Mouse (Mus musculus) stomach, embryonic 14.5 days (tissue): ENCODE measurements at regions not wholly inside any gene's neighbourhood (a gene's known extent, or its start where the extent isn't known, plus 50 kb on each side); places are given as distances from the start of the nearest gene placed in this dataset.

Experiments used
- ATAC-seq: fragments of 200-750 bp; cut with Nextera tagmentation; 2 replicates; pipeline ENCODE4 v1.8.0; 2017; ENCODE audit warnings: low read depth, moderate TSS enrichment; ENCODE audit not compliant: insufficient number of reproducible peaks, insufficient read depth, low FRiP score
- H3K27ac ChIP-seq: fragments of 300-500 bp; sonication (generic); 2 replicates; pipeline ENCODE4 v1.5.1; 2014; ENCODE audit warnings: mild to moderate bottlenecking, low read length, moderate library complexity, mixed read lengths
- H3K27me3 ChIP-seq: fragments of 300-500 bp; sonication (generic); 2 replicates; pipeline ENCODE4 v1.6.1; 2014; ENCODE audit warnings: low read length, control low read depth, mixed read lengths; ENCODE audit not compliant: control insufficient read depth, insufficient read depth
- H3K36me3 ChIP-seq: fragments of 300-500 bp; sonication (generic); 2 replicates; pipeline ENCODE4 v1.6.1; 2014; ENCODE audit warnings: mild to moderate bottlenecking, control low read depth, low read length, moderate library complexity, mixed read lengths; ENCODE audit not compliant: control insufficient read depth, insufficient read depth
- H3K4me1 ChIP-seq: fragments of 300-500 bp; sonication (generic); 2 replicates; pipeline ENCODE4 v1.6.1; 2014; ENCODE audit warnings: low read length, control low read depth, mixed read lengths; ENCODE audit not compliant: control insufficient read depth, insufficient read depth
- H3K4me2 ChIP-seq: fragments of 300-500 bp; sonication (generic); replicated peaks from 2 replicates; pipeline ENCODE4 v1.6.1; 2014; ENCODE audit warnings: low read depth, low read length, control low read depth
- H3K4me3 ChIP-seq: fragments of 300-500 bp; sonication (generic); 2 replicates; pipeline ENCODE4 v1.5.1; 2014; ENCODE audit warnings: low read depth, low read length, control low read depth
- H3K9ac ChIP-seq: fragments of 300-500 bp; sonication (generic); replicated peaks from 2 replicates; pipeline ENCODE4 v1.6.1; 2014; ENCODE audit warnings: low read depth, mild to moderate bottlenecking, control low read depth, low read length, moderate library complexity, mixed read lengths
- H3K9me3 ChIP-seq: fragments of 300-500 bp; sonication (generic); 2 replicates; pipeline ENCODE4 v1.6.1; 2016; ENCODE audit warnings: low read depth, low read length, control low read depth; ENCODE audit not compliant: control insufficient read depth
- WGBS: fragments of 180-500 bp; shearing (Covaris S2); extraction: QIAGEN DNeasy Blood & Tissue Kit; methylation state at CpG from one replicate; pipeline ENCODE4 v1.1.7; 2014; 5-methylcytosine and 5-hydroxymethylcytosine counted together

- no peaks in the 10 kb centered on the region for H3K4me1 ChIP-seq
- no peak overlapping the region for H3K27ac ChIP-seq
- no peaks in the 10 kb centered on the region for H3K9me3 ChIP-seq
- H3K9ac ChIP-seq: no peak overlapping the region
- no peak for ATAC-seq
- H3K4me3 ChIP-seq: no peak overlapping the region
- H3K36me3 ChIP-seq: no peaks in the 10 kb centered on the region
- WGBS: 55% methylated on average over 9 of the region's 9 CpGs
- H3K27me3 ChIP-seq: no peaks in the 10 kb centered on the region
- no peak overlapping the region for H3K4me2 ChIP-seq
Observed at GRCm38 (mm10) chr2:106080626-106081025, 77.3 kb upstream of the Dnajc24 start.

- H3K4me3 ChIP-seq: no peak overlapping the region
- H3K4me1 ChIP-seq: no peaks in the 10 kb centered on the region
- H3K27ac ChIP-seq: no peak overlapping the region
- no peaks in the 10 kb centered on the region for H3K36me3 ChIP-seq
- no peak overlapping the region for H3K9ac ChIP-seq
- no peak for ATAC-seq
- H3K4me2 ChIP-seq: no peak overlapping the region
- H3K27me3 ChIP-seq: no peaks in the 10 kb centered on the region
- no peaks in the 10 kb centered on the region for H3K9me3 ChIP-seq
- 67% methylated on average over 3 of the region's 3 CpGs for WGBS
Observed at GRCm38 (mm10) chr2:106078591-106078990, 75.2 kb upstream of the Dnajc24 start.

GRCm38 (mm10) chr2:106074441-106074840 lies 71.1 kb upstream of the Dnajc24 start:
- WGBS: 91% methylated on average over 6 of the region's 6 CpGs
- no peak for ATAC-seq
- no peaks in the 10 kb centered on the region for H3K4me1 ChIP-seq
- no peaks in the 10 kb centered on the region for H3K9me3 ChIP-seq
- no peak overlapping the region for H3K27ac ChIP-seq
- H3K4me2 ChIP-seq: no peak overlapping the region
- H3K4me3 ChIP-seq: no peak overlapping the region
- no peak overlapping the region for H3K9ac ChIP-seq
- H3K27me3 ChIP-seq: no peaks in the 10 kb centered on the region
- H3K36me3 ChIP-seq: no peaks in the 10 kb centered on the region

GRCm38 (mm10) chr2:106064316-106064715 lies 61.0 kb upstream of the Dnajc24 start:
- no peak for ATAC-seq
- no peaks in the 10 kb centered on the region for H3K27me3 ChIP-seq
- no peak overlapping the region for H3K27ac ChIP-seq
- 83% methylated on average over 2 of the region's 2 CpGs for WGBS
- H3K9me3 ChIP-seq: no peaks in the 10 kb centered on the region
- no peak overlapping the region for H3K4me2 ChIP-seq
- H3K36me3 ChIP-seq: no peaks in the 10 kb centered on the region
- no peak overlapping the region for H3K4me3 ChIP-seq
- H3K9ac ChIP-seq: no peak overlapping the region
- H3K4me1 ChIP-seq: no peaks in the 10 kb centered on the region
